Mouse (Mus musculus) lung, postnatal 0 days (tissue): ENCODE measurements around the gene Tpst1. TPM values are rescaled to one million over a fixed set of nuclear protein-coding genes. Genes with fewer than 3 reads are reported as not detected.

ENCODE experiments used
- ATAC-seq: fragments of 200-750 bp; cut with Nextera tagmentation; 2 replicates; pipeline ENCODE4 v1.8.0; 2017; ENCODE audit warnings: moderate library complexity
- DNase-seq: peaks from one replicate; pipeline ENCODE4 v3.0.0-alpha.2; 2016; ENCODE audit warnings: low spot score
- H3K27ac ChIP-seq: fragments of 300-500 bp; sonication (generic); 2 replicates; pipeline ENCODE4 v1.5.1; 2014; ENCODE audit warnings: antibody characterized with exemption, mild to moderate bottlenecking, low read length, mixed read lengths
- H3K27me3 ChIP-seq: fragments of 300-500 bp; sonication (generic); replicated peaks from 2 replicates; pipeline ENCODE4 v1.6.1; 2014; ENCODE audit warnings: low read length, mixed read lengths; ENCODE audit not compliant: insufficient read depth
- H3K36me3 ChIP-seq: fragments of 300-500 bp; sonication (generic); 2 replicates; pipeline ENCODE4 v1.6.1; 2014; ENCODE audit warnings: low read length, mixed read lengths; ENCODE audit not compliant: insufficient read depth
- H3K4me1 ChIP-seq: fragments of 300-500 bp; sonication (generic); 2 replicates; pipeline ENCODE4 v1.6.1; 2014; ENCODE audit warnings: antibody characterized with exemption, low read depth, low read length, mixed read lengths; ENCODE audit not compliant: insufficient read depth
- H3K4me2 ChIP-seq: fragments of 300-500 bp; sonication (generic); replicated peaks from 2 replicates; pipeline ENCODE4 v1.6.1; 2014; ENCODE audit warnings: low read depth, mild to moderate bottlenecking, low read length, moderate library complexity, mixed read lengths
- H3K4me3 ChIP-seq: fragments of 300-500 bp; sonication (generic); 2 replicates; pipeline ENCODE4 v1.5.1; 2014; ENCODE audit warnings: low read depth, low read length
- H3K9ac ChIP-seq: fragments of 300-500 bp; sonication (generic); replicated peaks from 2 replicates; pipeline ENCODE4 v1.6.1; 2014; ENCODE audit warnings: low read depth, mild to moderate bottlenecking
- H3K9me3 ChIP-seq: fragments of 300-500 bp; sonication (generic); 2 replicates; pipeline ENCODE4 v1.6.1; 2016; ENCODE audit warnings: low read length, mixed read lengths
- CTCF ChIP-seq: IDR thresholded peaks from 2 replicates; pipeline ENCODE4 v1.5.1; 2016; ENCODE audit warnings: antibody characterized with exemption, mild to moderate bottlenecking
- EP300 ChIP-seq: IDR thresholded peaks from 2 replicates; pipeline ENCODE4 v1.6.1; 2016; ENCODE audit warnings: antibody characterized with exemption, mild to moderate bottlenecking, control low read depth
- WGBS: fragments of 180-500 bp; shearing (Covaris S2); extraction: QIAGEN DNeasy Blood & Tissue Kit; methylation state at CpG from one replicate; pipeline ENCODE4 v1.1.7; 2014; 5-methylcytosine and 5-hydroxymethylcytosine counted together
- polyA plus RNA-seq: library from polyadenylated mRNA; unstranded; fragments of >200 nt; fragmentation: Nextera tagmentation; extraction: Ambion mirVana; gene quantifications from 2 replicates; pipeline ENCODE4 v1.2.1, GENCODE M21; 2015

Tpst1 gene
- polyA plus RNA-seq, 1 experiment from 2014 or later, result 31.5 TPM

DNA sequence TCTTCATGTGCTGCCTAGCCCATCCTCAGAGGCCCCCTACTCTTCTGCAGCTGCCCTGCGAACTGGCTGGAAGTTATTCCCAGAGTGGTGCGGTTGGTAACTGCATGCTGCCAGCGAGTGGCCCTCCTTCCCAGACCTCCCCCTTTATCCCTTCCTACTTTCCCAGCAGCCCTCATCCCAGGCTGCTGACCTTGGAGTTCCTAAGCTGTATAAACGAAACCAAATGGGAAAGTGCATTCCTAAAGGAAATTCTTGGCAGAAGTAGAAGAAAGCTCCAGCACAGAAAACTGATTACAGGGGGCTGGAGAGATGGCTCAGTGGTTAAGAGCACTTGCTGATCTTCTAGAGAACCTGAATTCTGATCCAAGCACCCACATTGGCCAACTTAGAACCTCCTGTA is 68.9 kb downstream of the Tpst1 start:
- Histone ChIP-seq H3K4me2 (no peak overlapping the region), H3K27me3 (no peaks in the 10 kb centered on the region), H3K4me3 (no peak overlapping the region), H3K4me1 (peaks cover 10% of the 10 kb centered on the region), H3K9ac (no peak overlapping the region), H3K36me3 (no peaks in the 10 kb centered on the region), H3K27ac (no peak overlapping the region), H3K9me3 (no peaks in the 10 kb centered on the region)
- 37% methylated on average over 4 of the region's 4 CpGs for WGBS
- TF ChIP-seq CTCF (no peak), EP300 (no peak)
- ATAC-seq, result no peak
- DNase-seq, result peak; percentile 56

DNA sequence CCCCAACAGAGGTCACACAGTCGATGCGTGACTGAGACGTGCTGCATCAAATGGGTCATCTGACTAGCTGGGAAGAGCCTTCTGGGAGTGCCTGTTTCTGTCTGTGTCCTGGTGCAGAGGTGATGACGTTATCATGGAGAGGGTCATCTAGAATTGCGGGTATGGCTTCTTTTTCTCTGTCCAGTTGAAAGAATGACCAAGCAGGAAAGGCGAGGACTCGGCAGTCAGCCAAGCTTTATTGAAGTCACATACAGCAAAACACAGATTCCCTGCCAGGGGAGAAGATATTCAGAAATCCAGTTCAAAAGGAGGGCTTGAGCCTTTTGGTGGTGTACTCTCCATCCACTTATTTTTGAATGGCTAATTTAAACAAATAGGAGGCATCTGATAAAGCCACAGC is 70.0 kb downstream of the Tpst1 start:
- H3K9ac ChIP-seq, result no peak overlapping the region

DNA sequence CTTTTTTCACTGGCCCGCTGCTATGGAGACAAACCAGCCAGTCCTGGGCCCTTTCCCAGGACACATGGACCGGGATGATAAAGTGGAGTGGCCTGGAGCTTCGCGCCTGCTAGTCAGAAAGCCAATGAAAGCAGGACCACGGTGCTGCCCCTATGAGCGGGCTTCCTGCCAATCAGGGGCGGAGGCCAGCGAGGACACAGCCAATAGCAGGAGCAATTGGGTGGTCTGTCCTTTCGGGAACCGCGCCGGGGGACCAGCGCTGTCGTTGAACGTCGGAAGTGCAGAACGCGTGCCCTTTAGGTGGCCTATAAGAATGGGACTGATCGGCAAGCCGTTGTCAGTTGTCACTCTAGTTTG is 70.8 kb downstream of the Tpst1 start:
- H3K4me1 ChIP-seq, result peaks cover 10% of the 10 kb centered on the region
- DNase-seq (peak; percentile 67), ATAC-seq (peak; percentile 20)
- peak overlapping the region; percentile 77 for H3K4me2 ChIP-seq
- 3% methylated on average over 20 of the region's 20 CpGs for WGBS
- H3K36me3 ChIP-seq, result no peaks in the 10 kb centered on the region
- H3K4me3 ChIP-seq, result peak overlapping the region; percentile 47
- no peak overlapping the region for H3K9ac ChIP-seq
- H3K9me3 ChIP-seq, result no peaks in the 10 kb centered on the region
- TF ChIP-seq CTCF (0 out of 2 replicates have a peak, but pooled peaks have one; percentile 26), EP300 (no peak)
- H3K27me3 ChIP-seq, result no peaks in the 10 kb centered on the region
- H3K27ac ChIP-seq, result peak overlapping the region; percentile 71

More for the DNA sequence above, 70.0 kb downstream of the Tpst1 start:
- H3K4me2 ChIP-seq, result no peak overlapping the region
- TF ChIP-seq CTCF (no peak), EP300 (no peak)
- DNase-seq (no peak), ATAC-seq (no peak)
- H3K27ac ChIP-seq, result no peak overlapping the region
- no peaks in the 10 kb centered on the region for H3K27me3 ChIP-seq
- peaks cover 10% of the 10 kb centered on the region for H3K4me1 ChIP-seq
- no peak overlapping the region for H3K4me3 ChIP-seq
- no peaks in the 10 kb centered on the region for H3K9me3 ChIP-seq
- no peaks in the 10 kb centered on the region for H3K36me3 ChIP-seq
- 85% methylated on average over 7 of the region's 7 CpGs for WGBS

DNA sequence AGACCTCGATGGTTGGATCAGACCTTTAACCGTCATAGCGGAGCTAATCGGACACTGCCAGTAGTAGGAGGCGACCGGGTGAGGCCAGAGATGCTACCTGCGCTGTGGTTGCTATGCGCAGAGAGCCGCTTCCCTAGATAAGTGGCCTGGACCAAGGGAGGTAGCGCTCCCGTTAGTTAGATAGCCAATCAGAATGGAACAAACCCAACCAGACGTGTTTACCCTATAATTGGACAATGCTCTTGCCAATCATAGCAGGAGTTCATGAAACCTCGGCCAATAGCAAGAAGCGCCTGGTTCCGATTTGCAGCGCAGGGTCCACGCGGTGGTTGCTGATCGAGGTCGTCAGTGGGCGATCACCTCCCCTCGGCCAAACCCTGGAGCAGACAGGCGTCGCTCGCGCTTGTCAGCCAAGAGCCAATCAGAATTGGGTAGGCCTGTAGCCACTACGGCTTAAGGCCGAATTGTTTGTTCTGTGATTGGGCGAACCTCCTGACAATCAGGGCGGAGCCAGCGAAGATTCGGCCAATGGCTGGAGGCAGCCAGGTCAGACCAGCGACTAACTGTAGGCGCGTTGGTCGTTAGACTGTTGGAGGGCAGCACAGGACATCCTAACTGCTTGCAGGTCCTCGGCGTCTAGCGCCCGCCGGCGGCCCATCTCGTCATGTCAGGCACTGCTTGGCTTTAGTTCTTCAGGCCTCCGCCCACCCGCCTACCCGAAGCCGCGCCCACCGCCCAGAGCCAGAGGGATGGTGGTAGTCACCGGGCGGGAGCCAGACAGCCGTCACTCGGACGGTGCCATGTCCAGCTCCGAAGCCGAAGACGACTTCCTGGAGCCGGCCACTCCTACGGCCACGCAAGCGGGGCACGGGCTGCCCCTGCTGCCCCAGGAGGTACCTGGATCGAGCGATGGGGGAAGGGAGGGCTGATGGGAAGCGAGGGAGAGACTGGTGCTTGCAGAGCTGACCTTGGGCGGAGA is 71.5 kb downstream of the Tpst1 start, which contains the start of gene Kctd7:
Gene Kctd7 (plus strand): TSS at position 528 of the 979 bp plus-strand sequence.
- H3K27ac ChIP-seq, result peak within 1 kb of the TSS; percentile 71
- H3K9me3 ChIP-seq, result no peaks in the 10 kb centered on the region
- no peaks in the 10 kb centered on the region for H3K27me3 ChIP-seq
- H3K4me2 ChIP-seq, result peak within 1 kb of the TSS; percentile 77
- ATAC-seq, result peak; percentile 97
- no peaks in the 10 kb centered on the region for H3K36me3 ChIP-seq
- peak; percentile 98 for DNase-seq
- peaks cover 10% of the 10 kb centered on the region for H3K4me1 ChIP-seq
- peak within 1 kb of the TSS; percentile 43 for H3K9ac ChIP-seq
- H3K4me3 ChIP-seq, result peak within 1 kb of the TSS; percentile 47
- peak; percentile 66 for TF ChIP-seq CTCF
- TF ChIP-seq EP300, result 0 out of 2 replicates have a peak, but pooled peaks have one; percentile 29
- under 1% methylated on average over 66 of the region's 66 CpGs for WGBS

DNA sequence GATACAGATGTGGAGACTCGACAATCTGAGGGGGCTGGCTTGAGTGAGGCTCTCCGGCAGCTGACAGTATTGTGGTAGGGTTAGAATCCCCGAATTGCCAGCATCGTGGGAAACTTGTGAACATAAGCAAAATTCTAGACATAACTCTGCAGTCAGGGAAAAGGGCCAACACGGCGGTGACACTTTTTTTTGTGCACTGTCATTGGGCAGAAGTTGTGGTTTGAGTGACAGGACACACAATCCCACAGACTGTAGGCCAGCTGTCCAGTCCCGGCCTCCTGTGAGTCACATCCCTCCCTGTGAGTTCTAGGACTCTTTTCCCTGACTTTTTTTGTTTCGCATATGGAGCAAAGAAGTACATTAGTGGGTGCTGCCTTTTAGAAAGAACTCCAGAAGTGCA is 72.8 kb downstream of the Tpst1 start:
- H3K4me1 ChIP-seq, result peaks cover 10% of the 10 kb centered on the region
- TF ChIP-seq CTCF (no peak), EP300 (no peak)
- WGBS, result 56% methylated on average over 8 of the region's 8 CpGs
- no peak overlapping the region for H3K9ac ChIP-seq
- ATAC-seq (no peak), DNase-seq (peak; percentile 37)
- H3K4me2 ChIP-seq, result no peak overlapping the region
- no peaks in the 10 kb centered on the region for H3K27me3 ChIP-seq
- H3K36me3 ChIP-seq, result no peaks in the 10 kb centered on the region
- no peaks in the 10 kb centered on the region for H3K9me3 ChIP-seq
- H3K4me3 ChIP-seq, result no peak overlapping the region
- no peak overlapping the region for H3K27ac ChIP-seq

DNA sequence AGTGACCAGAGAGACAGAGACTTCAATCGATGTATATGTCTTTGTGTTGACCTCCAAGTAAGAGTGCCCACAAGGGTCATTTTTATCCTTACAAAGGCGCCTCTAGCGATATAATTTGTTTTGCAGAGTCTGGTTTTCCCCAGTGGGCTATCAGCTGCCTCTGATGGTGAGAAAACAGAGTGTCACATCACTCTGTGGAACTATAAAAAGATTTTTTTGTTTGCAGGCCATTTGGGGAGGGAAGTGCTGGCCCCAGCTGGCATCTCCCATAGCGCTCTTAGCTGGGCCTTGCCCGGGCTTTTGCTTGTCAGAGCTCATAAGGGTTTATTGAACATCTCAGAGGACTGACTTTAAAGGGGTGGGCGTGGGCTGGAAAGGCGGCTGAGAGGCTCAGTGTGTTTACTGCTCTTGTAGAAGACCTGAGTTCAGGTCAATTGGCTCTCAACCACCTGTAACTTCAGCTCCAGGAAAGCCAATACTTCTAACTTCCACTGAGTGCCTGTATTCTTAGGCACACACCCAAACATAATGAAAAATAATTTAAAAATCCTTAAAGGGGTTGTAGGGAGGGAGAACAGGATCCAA is 76.7 kb downstream of the Tpst1 start:
- no peak overlapping the region for H3K27ac ChIP-seq
- H3K27me3 ChIP-seq, result no peaks in the 10 kb centered on the region
- H3K4me1 ChIP-seq, result peaks cover 4% of the 10 kb centered on the region
- H3K4me3 ChIP-seq, result no peak overlapping the region
- no peak for TF ChIP-seq CTCF
- no peak for TF ChIP-seq EP300
- 0 out of 2 replicates have a peak, but pooled peaks cover 3% of the 10 kb centered on the region for H3K36me3 ChIP-seq
- 47% methylated on average over 7 of the region's 7 CpGs for WGBS
- H3K4me2 ChIP-seq, result no peak overlapping the region
- peak; percentile 50 for DNase-seq
- peak; percentile 26; the same call in 1 of the 2 replicates for ATAC-seq
- no peaks in the 10 kb centered on the region for H3K9me3 ChIP-seq
- no peak overlapping the region for H3K9ac ChIP-seq
